Mouse (Mus musculus): ENCODE results near the gene Sh3bgrl2. TPM values are rescaled to one million over a fixed set of nuclear protein-coding genes. Genes with fewer than 3 reads are reported as not detected.

The Sh3bgrl2 gene
- total and polyA plus RNA-seq, 2 experiments from 2014 or later: 6.3 to 10.6 TPM

DNA sequence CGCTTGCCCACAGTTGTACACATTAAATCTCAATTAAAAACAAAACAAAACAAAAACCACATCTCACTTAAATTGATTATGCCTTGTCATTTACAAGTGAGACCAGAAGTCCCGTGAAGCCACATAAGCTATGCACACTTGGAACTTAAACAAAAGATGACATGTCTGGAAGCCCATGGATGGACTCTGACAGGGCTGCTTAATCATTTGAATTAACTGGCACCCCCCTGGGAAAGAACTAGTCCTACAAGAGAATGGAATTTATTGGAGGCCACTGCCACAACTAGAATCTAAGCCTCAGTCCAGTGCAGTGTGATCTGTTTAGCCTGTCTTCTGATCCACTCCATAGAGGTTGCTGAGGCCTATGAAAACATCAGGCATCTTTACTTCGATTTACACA lies 23.2 kb downstream of the Sh3bgrl2 start:
- no peak for DNase-seq (ENCODE audit: low spot score)
- Histone ChIP-seq H3K36me3 (ENCODE audit: insufficient read depth, low read length) (no peaks in the 10 kb centered on the region), H3K4me1 (ENCODE audit: insufficient read depth, low read length) (no peaks in the 10 kb centered on the region), H3K27ac (ENCODE audit: low read depth, low read length) (no peak overlapping the region), H3K9me3 (ENCODE audit: low read length) (no peaks in the 10 kb centered on the region), H3K4me2 (ENCODE audit: low read depth, low read length, poor library complexity, severe bottlenecking) (no peak overlapping the region), H3K4me3 (ENCODE audit: low read depth, low read length) (no peak overlapping the region), H3K27me3 (ENCODE audit: insufficient read depth, low read length) (no peaks in the 10 kb centered on the region), H3K9ac (replicated peaks; ENCODE audit: low read length, poor library complexity, severe bottlenecking) (no peak overlapping the region)
- 60% methylated on average over 3 of the region's 3 CpGs for WGBS
- no peak for TF ChIP-seq CTCF (IDR thresholded peaks at IDR 0.05)
- no peak for ATAC-seq (ENCODE audit: low FRiP score)

DNA sequence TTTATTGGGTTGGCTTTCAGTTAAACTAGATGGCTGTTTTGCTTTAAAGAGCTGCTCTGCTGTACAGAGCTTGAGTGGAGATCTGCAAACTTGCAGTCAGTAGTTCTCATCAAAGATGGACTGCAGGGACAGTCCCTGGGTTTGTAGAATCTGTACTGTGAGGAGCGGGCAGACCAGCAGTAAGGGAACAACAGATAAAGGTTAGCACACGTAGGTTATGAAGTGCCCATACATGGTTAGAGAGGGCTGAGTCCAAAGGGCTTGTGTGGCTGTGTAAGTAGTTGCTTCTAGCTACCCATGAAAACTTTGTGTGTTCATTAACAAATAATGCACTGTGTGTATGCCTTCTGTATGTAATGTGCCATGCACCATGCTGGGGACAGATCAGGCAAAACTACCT lies 24.2 kb downstream of the Sh3bgrl2 start:
- H3K4me2 ChIP-seq (ENCODE audit: low read depth, low read length, poor library complexity, severe bottlenecking): no peak overlapping the region
- DNase-seq (ENCODE audit: low spot score) (no peak), ATAC-seq (ENCODE audit: low FRiP score) (no peak)
- H3K27me3 ChIP-seq (ENCODE audit: insufficient read depth, low read length): no peaks in the 10 kb centered on the region
- TF ChIP-seq CTCF (IDR thresholded peaks at IDR 0.05): no peak
- no peaks in the 10 kb centered on the region for H3K4me1 ChIP-seq (ENCODE audit: insufficient read depth, low read length)
- H3K9ac ChIP-seq (replicated peaks; ENCODE audit: low read length, poor library complexity, severe bottlenecking): no peak overlapping the region
- no peak overlapping the region for H3K27ac ChIP-seq (ENCODE audit: low read depth, low read length)
- H3K4me3 ChIP-seq (ENCODE audit: low read depth, low read length): no peak overlapping the region
- H3K36me3 ChIP-seq (ENCODE audit: insufficient read depth, low read length): no peaks in the 10 kb centered on the region
- H3K9me3 ChIP-seq (ENCODE audit: low read length): no peaks in the 10 kb centered on the region
- 93% methylated on average over 2 of the region's 2 CpGs for WGBS

- Histone ChIP-seq H3K4me2 (ENCODE audit: low read depth, low read length, poor library complexity, severe bottlenecking) (no peak overlapping the region), H3K9me3 (ENCODE audit: low read length) (no peaks in the 10 kb centered on the region), H3K27ac (ENCODE audit: low read depth, low read length) (no peak overlapping the region), H3K27me3 (ENCODE audit: insufficient read depth, low read length) (no peaks in the 10 kb centered on the region), H3K9ac (replicated peaks; ENCODE audit: low read length, poor library complexity, severe bottlenecking) (no peak overlapping the region), H3K36me3 (ENCODE audit: insufficient read depth, low read length) (no peaks in the 10 kb centered on the region), H3K4me3 (ENCODE audit: low read depth, low read length) (no peak overlapping the region), H3K4me1 (ENCODE audit: insufficient read depth, low read length) (no peaks in the 10 kb centered on the region)
- TF ChIP-seq CTCF (IDR thresholded peaks at IDR 0.05): no peak
- DNase-seq (ENCODE audit: low spot score): no peak
- 60% methylated on average over 2 of the region's 2 CpGs for WGBS
- no peak for ATAC-seq (ENCODE audit: low FRiP score)
These were observed 24.7 kb downstream of the Sh3bgrl2 start for GRCm38 (mm10) chr9:83572870-83573269.

DNA sequence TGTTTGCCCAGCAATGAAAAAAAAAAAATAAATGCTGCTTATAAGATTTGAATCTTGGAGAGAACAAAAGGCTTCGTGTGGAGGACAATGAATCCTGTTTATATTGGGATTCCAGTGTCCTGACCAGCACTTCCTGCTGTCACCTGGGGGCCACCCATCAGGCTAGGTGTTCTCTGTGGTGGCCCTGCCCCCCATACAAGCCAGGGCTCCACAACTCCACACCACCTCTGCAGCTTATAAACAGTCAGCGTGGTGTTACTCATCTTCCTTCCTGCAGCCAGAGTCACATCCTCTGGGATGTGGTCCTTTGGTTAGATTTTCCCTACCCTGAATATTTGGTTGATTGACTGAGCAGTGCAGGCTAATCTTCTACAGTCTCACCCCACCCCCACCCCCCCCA lies 25.5 kb downstream of the Sh3bgrl2 start:
- no peak overlapping the region for H3K27ac ChIP-seq (ENCODE audit: low read depth, low read length)
- ATAC-seq (ENCODE audit: low FRiP score) (no peak), DNase-seq (ENCODE audit: low spot score) (no peak)
- no peaks in the 10 kb centered on the region for H3K9me3 ChIP-seq (ENCODE audit: low read length)
- H3K36me3 ChIP-seq (ENCODE audit: insufficient read depth, low read length): no peaks in the 10 kb centered on the region
- no peak overlapping the region for H3K4me3 ChIP-seq (ENCODE audit: low read depth, low read length)
- no peaks in the 10 kb centered on the region for H3K4me1 ChIP-seq (ENCODE audit: insufficient read depth, low read length)
- 66% methylated on average over 2 of the region's 2 CpGs for WGBS
- TF ChIP-seq CTCF (IDR thresholded peaks at IDR 0.05): no peak
- no peak overlapping the region for H3K4me2 ChIP-seq (ENCODE audit: low read depth, low read length, poor library complexity, severe bottlenecking)
- no peak overlapping the region for H3K9ac ChIP-seq (replicated peaks; ENCODE audit: low read length, poor library complexity, severe bottlenecking)
- no peaks in the 10 kb centered on the region for H3K27me3 ChIP-seq (ENCODE audit: insufficient read depth, low read length)

- Histone ChIP-seq H3K27ac (ENCODE audit: low read depth, low read length) (no peak overlapping the region), H3K27me3 (ENCODE audit: insufficient read depth, low read length) (no peaks in the 10 kb centered on the region), H3K36me3 (ENCODE audit: insufficient read depth, low read length) (no peaks in the 10 kb centered on the region), H3K4me3 (ENCODE audit: low read depth, low read length) (no peak overlapping the region), H3K4me2 (ENCODE audit: low read depth, low read length, poor library complexity, severe bottlenecking) (no peak overlapping the region), H3K4me1 (ENCODE audit: insufficient read depth, low read length) (no peaks in the 10 kb centered on the region), H3K9ac (replicated peaks; ENCODE audit: low read length, poor library complexity, severe bottlenecking) (no peak overlapping the region), H3K9me3 (ENCODE audit: low read length) (no peaks in the 10 kb centered on the region)
- 90% methylated on average over 4 of the region's 4 CpGs for WGBS
- no peak for TF ChIP-seq CTCF (IDR thresholded peaks at IDR 0.05)
- no peak for DNase-seq (ENCODE audit: low spot score)
- ATAC-seq (ENCODE audit: low FRiP score): no peak
These were observed 27.3 kb downstream of the Sh3bgrl2 start for GRCm38 (mm10) chr9:83575403-83575802.

GRCm38 (mm10) chr9:83576018-83576688 lies 28.0 kb downstream of the Sh3bgrl2 start:
- Histone ChIP-seq H3K4me2 (ENCODE audit: low read depth, low read length, poor library complexity, severe bottlenecking) (no peak overlapping the region), H3K27me3 (ENCODE audit: insufficient read depth, low read length) (no peaks in the 10 kb centered on the region), H3K9ac (replicated peaks; ENCODE audit: low read length, poor library complexity, severe bottlenecking) (no peak overlapping the region), H3K9me3 (ENCODE audit: low read length) (no peaks in the 10 kb centered on the region), H3K4me3 (ENCODE audit: low read depth, low read length) (no peak overlapping the region), H3K4me1 (ENCODE audit: insufficient read depth, low read length) (no peaks in the 10 kb centered on the region), H3K36me3 (ENCODE audit: insufficient read depth, low read length) (no peaks in the 10 kb centered on the region), H3K27ac (ENCODE audit: low read depth, low read length) (peak overlapping the region; percentile 26; the same call in 1 of the 2 replicates)
- DNase-seq (ENCODE audit: low spot score) (no peak), ATAC-seq (ENCODE audit: low FRiP score) (no peak)
- no peak for TF ChIP-seq CTCF (IDR thresholded peaks at IDR 0.05)
- WGBS: 55% methylated on average over 7 of the region's 7 CpGs

All from midbrain, postnatal 0 days (tissue).